Mouse (Mus musculus) limb, embryonic 12.5 days (tissue): Measurements from ENCODE around the gene Klhl28. TPM values are rescaled to one million over a fixed set of nuclear protein-coding genes. Genes with fewer than 3 reads are reported as not detected.
A peak's percentile ranks its signal among the peaks of the same experiment; 100 is the strongest.

ENCODE experiments used
- ATAC-seq: fragments of 200-750 bp; cut with Nextera tagmentation; 2 replicates; pipeline ENCODE4 v1.8.0; 2017; ENCODE audit warnings: low read depth, moderate TSS enrichment; ENCODE audit not compliant: insufficient number of reproducible peaks, insufficient read depth, low FRiP score, low TSS enrichment
- H3K27ac ChIP-seq: fragments of 300-500 bp; sonication (generic); 2 replicates; pipeline ENCODE4 v1.5.1; 2016; ENCODE audit warnings: mild to moderate bottlenecking, moderate library complexity
- H3K27me3 ChIP-seq: fragments of 300-500 bp; sonication (generic); 2 replicates; pipeline ENCODE4 v1.6.1; 2016; ENCODE audit warnings: mild to moderate bottlenecking, moderate library complexity
- H3K36me3 ChIP-seq: fragments of 300-500 bp; sonication (generic); 2 replicates; pipeline ENCODE4 v1.6.1; 2016; ENCODE audit warnings: mild to moderate bottlenecking, moderate library complexity
- H3K4me1 ChIP-seq: fragments of 300-500 bp; sonication (generic); replicated peaks from 2 replicates; pipeline ENCODE4 v1.6.1; 2016
- H3K4me2 ChIP-seq: fragments of 300-500 bp; sonication (generic); 2 replicates; pipeline ENCODE4 v1.6.1; 2016; ENCODE audit warnings: mild to moderate bottlenecking, moderate library complexity
- H3K4me3 ChIP-seq: fragments of 300-500 bp; sonication (generic); replicated peaks from 2 replicates; pipeline ENCODE4 v1.5.1; 2016; ENCODE audit warnings: mild to moderate bottlenecking
- H3K9ac ChIP-seq: fragments of 300-500 bp; sonication (generic); replicated peaks from 2 replicates; pipeline ENCODE4 v1.6.1; 2016; ENCODE audit warnings: mild to moderate bottlenecking, moderate library complexity
- H3K9me3 ChIP-seq: fragments of 300-500 bp; sonication (generic); 2 replicates; pipeline ENCODE4 v1.6.1; 2016; ENCODE audit warnings: mild to moderate bottlenecking, moderate library complexity
- WGBS: fragments of 180-500 bp; shearing (Covaris S2); methylation state at CpG from one replicate; pipeline ENCODE4 v1.1.7; 2016; 5-methylcytosine and 5-hydroxymethylcytosine counted together
- polyA plus RNA-seq: library from polyadenylated mRNA; unstranded; fragments of >200 nt; fragmentation: Nextera tagmentation; extraction: Ambion mirVana; gene quantifications from 2 replicates; pipeline ENCODE4 v1.2.1, GENCODE M21; 2016

The Klhl28 gene
- polyA plus RNA-seq, 1 experiment from 2014 or later = 10.8 TPM

GRCm38 (mm10) chr12:64964560-64964959, 774 bp downstream of the Klhl28 start:
- no peaks in the 10 kb centered on the region for H3K36me3 ChIP-seq
- ATAC-seq = no peak
- H3K4me3 ChIP-seq = peak overlapping the region; percentile 85
- no peaks in the 10 kb centered on the region for H3K9me3 ChIP-seq
- H3K27me3 ChIP-seq = no peaks in the 10 kb centered on the region
- H3K27ac ChIP-seq = no peak overlapping the region
- peak overlapping the region; percentile 83 for H3K4me2 ChIP-seq
- WGBS = 27% methylated on average over 4 of the region's 4 CpGs
- peaks cover 21% of the 10 kb centered on the region for H3K4me1 ChIP-seq
- peak overlapping the region; percentile 59 for H3K9ac ChIP-seq

GRCm38 (mm10) chr12:64937493-64937892, 27.8 kb downstream of the Klhl28 start:
- Histone ChIP-seq H3K4me2 (no peak overlapping the region), H3K4me1 (no peaks in the 10 kb centered on the region), H3K4me3 (no peak overlapping the region), H3K9me3 (no peaks in the 10 kb centered on the region), H3K9ac (no peak overlapping the region), H3K36me3 (peaks cover 3% of the 10 kb centered on the region; the same call in 1 of the 2 replicates), H3K27ac (no peak overlapping the region), H3K27me3 (no peaks in the 10 kb centered on the region)
- no peak for ATAC-seq
- WGBS = 88% methylated on average over 2 of the region's 2 CpGs

GRCm38 (mm10) chr12:64917578-64918471, 47.5 kb downstream of the Klhl28 start, which contains the start of gene Gm527:
Gm527 (plus strand) TSS chr12:64917906.
- Histone ChIP-seq H3K36me3 (peaks cover 13% of the 10 kb centered on the region), H3K27ac (0 out of 2 replicates have a peak within 1 kb of the TSS, but pooled peaks have one; percentile 23), H3K27me3 (no peaks in the 10 kb centered on the region), H3K9ac (peak within 1 kb of the TSS; percentile 87), H3K4me1 (no peaks in the 10 kb centered on the region), H3K4me2 (peak within 1 kb of the TSS; percentile 75), H3K4me3 (peak within 1 kb of the TSS; percentile 83), H3K9me3 (no peaks in the 10 kb centered on the region)
- WGBS = under 1% methylated on average over 72 of the region's 93 CpGs
- ATAC-seq = peak; percentile 100

GRCm38 (mm10) chr12:64916735-64917134, 48.6 kb downstream of the Klhl28 start:
- Histone ChIP-seq H3K27ac (no peak overlapping the region), H3K9ac (no peak overlapping the region), H3K4me2 (no peak overlapping the region), H3K36me3 (peaks cover 7% of the 10 kb centered on the region), H3K27me3 (no peaks in the 10 kb centered on the region), H3K9me3 (no peaks in the 10 kb centered on the region), H3K4me1 (no peaks in the 10 kb centered on the region), H3K4me3 (no peak overlapping the region)
- ATAC-seq = no peak

- no peak for ATAC-seq
- H3K27ac ChIP-seq = no peak overlapping the region
- H3K4me3 ChIP-seq = no peak overlapping the region
- no peak overlapping the region for H3K4me2 ChIP-seq
- 69% methylated on average over 6 of the region's 6 CpGs for WGBS
- no peaks in the 10 kb centered on the region for H3K4me1 ChIP-seq
- H3K9me3 ChIP-seq = no peaks in the 10 kb centered on the region
- no peaks in the 10 kb centered on the region for H3K27me3 ChIP-seq
- H3K9ac ChIP-seq = no peak overlapping the region
- no peaks in the 10 kb centered on the region for H3K36me3 ChIP-seq
Measured at GRCm38 (mm10) chr12:64912996-64913395, 52.3 kb downstream of the Klhl28 start.

- no peak for ATAC-seq
- Histone ChIP-seq H3K27ac (no peak overlapping the region), H3K4me3 (no peak overlapping the region), H3K27me3 (no peaks in the 10 kb centered on the region), H3K4me1 (peaks cover 6% of the 10 kb centered on the region; the same call in 1 of the 2 replicates), H3K9ac (no peak overlapping the region), H3K4me2 (no peak overlapping the region), H3K36me3 (no peaks in the 10 kb centered on the region), H3K9me3 (no peaks in the 10 kb centered on the region)
- WGBS = 34% methylated on average over 8 of the region's 8 CpGs
Measured at GRCm38 (mm10) chr12:64903186-64903585, 62.1 kb downstream of the Klhl28 start.

GRCm38 (mm10) chr12:64902506-64902905, 62.8 kb downstream of the Klhl28 start:
- ATAC-seq = peak; percentile 81
- WGBS = 8% methylated on average over 8 of the region's 8 CpGs

GRCm38 (mm10) chr12:64897060-64897730, 68.1 kb downstream of the Klhl28 start:
- H3K9me3 ChIP-seq = no peaks in the 10 kb centered on the region
- ATAC-seq = no peak

More at GRCm38 (mm10) chr12:64902506-64902905, 62.8 kb downstream of the Klhl28 start:
- H3K9ac ChIP-seq = no peak overlapping the region
- H3K4me3 ChIP-seq = no peak overlapping the region
- H3K9me3 ChIP-seq = no peaks in the 10 kb centered on the region
- H3K36me3 ChIP-seq = no peaks in the 10 kb centered on the region
- peaks cover 6% of the 10 kb centered on the region; the same call in 1 of the 2 replicates for H3K4me1 ChIP-seq
- H3K27ac ChIP-seq = no peak overlapping the region
- peak overlapping the region; percentile 39 for H3K4me2 ChIP-seq
- no peaks in the 10 kb centered on the region for H3K27me3 ChIP-seq

More at GRCm38 (mm10) chr12:64897060-64897730, 68.1 kb downstream of the Klhl28 start:
- Histone ChIP-seq H3K9ac (no peak overlapping the region), H3K4me2 (no peak overlapping the region), H3K4me3 (no peak overlapping the region), H3K36me3 (no peaks in the 10 kb centered on the region), H3K4me1 (0 out of 2 replicates have a peak, but pooled peaks cover 2% of the 10 kb centered on the region), H3K27me3 (no peaks in the 10 kb centered on the region), H3K27ac (no peak overlapping the region)
- 41% methylated on average over 4 of the region's 4 CpGs for WGBS

Other genes with a start within 250 kb of the Klhl28 start
- gene Gm527, start 47.6 kb downstream of the Klhl28 start, polyA plus RNA-seq = 3.8 and 4.9 TPM in 2 replicates
- gene Togaram1, start 270 bp upstream of the Klhl28 start, polyA plus RNA-seq = 29.6 and 31.0 TPM in 2 replicates
- 81.1 and 81.9 TPM in 2 replicates for gene Prpf39, start 70.8 kb upstream of the Klhl28 start, polyA plus RNA-seq
- gene Fkbp3, start 108.5 kb upstream of the Klhl28 start, polyA plus RNA-seq = 568 and 612 TPM in 2 replicates
- 22.7 and 25.4 TPM in 2 replicates for gene Fancm, start 110.1 kb upstream of the Klhl28 start, polyA plus RNA-seq
- gene Mis18bp1, start 207.1 kb upstream of the Klhl28 start, polyA plus RNA-seq = 76.4 and 83.9 TPM in 2 replicates